Mouse (Mus musculus) frontal cortex, postnatal 14 days (tissue): ENCODE results near the gene Il17ra.

ENCODE experiments used
- DNase-seq, 2 experiments: peaks; one replicate each; pipeline ENCODE4 v3.0.0; 2022; ENCODE audit warnings: low spot score in 2 of 2

Gene Il17ra

GRCm38 (mm10) chr6:120509975-120510374, 46.9 kb downstream of the Il17ra start:
- DNase-seq: no peak

GRCm38 (mm10) chr6:120510425-120510824, 47.4 kb downstream of the Il17ra start:
- no peak for DNase-seq

- DNase-seq: no peak
Observed at GRCm38 (mm10) chr6:120511212-120511611, 48.2 kb downstream of the Il17ra start.

DNA sequence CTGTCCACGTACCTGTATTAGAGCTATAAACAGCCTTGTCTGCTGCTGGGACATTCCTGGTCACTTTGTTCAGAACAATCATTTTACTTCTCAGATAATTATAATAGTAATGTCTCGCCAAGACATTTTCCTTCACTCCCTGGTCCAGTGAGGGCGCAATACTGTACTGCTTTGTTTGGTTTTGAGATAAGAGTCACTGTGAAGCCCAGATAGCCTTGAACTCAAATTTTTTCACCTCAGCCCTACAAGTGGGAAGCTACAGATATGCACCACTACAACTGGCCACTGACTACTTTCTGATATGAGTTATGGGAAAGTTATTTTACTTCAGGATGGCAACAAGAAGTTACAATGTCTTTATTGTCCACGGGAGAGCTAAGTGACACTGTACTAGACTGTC, 53.4 kb downstream of the Il17ra start:
- no peak for DNase-seq

DNA sequence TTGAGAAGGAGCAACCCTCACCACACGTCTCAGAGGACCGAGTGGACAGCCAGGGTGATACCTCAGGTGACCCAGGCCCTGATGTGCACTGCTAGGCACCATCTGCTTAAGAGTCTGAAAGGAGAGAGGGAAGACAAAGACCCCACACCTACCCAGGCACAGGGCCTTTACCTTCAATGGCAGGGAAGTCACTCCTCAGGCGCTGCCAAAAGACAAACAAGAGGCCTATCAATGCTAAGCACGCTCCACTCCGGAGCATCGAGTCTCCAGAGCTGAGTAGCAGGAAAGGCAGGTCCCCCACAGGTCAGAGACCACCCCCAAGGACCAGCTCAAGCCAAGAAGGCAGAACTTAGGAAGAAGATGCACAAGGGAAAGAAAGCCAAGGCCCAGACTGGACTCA, 53.8 kb downstream of the Il17ra start:
- DNase-seq: no peak

DNA sequence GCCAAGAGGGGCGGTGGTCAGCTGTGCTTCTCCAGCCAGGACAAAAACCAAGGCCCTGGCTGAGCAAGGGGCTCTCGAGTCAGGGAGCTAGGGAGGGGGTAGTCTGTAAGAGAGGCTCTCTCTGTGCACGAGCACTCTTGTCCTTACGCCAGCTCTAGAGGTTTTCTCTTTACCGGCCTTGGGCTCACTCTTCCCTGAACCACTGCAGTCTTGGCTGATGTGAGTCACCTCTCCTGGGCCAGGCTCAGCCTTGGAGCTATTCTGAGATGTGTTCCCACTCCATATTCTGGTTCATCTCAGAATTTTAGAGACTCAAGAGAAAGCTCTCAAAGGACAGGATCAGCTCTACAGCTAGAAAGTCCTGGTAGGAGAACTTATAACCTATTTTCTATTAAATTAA, 54.3 kb downstream of the Il17ra start:
- DNase-seq: no peak

DNA sequence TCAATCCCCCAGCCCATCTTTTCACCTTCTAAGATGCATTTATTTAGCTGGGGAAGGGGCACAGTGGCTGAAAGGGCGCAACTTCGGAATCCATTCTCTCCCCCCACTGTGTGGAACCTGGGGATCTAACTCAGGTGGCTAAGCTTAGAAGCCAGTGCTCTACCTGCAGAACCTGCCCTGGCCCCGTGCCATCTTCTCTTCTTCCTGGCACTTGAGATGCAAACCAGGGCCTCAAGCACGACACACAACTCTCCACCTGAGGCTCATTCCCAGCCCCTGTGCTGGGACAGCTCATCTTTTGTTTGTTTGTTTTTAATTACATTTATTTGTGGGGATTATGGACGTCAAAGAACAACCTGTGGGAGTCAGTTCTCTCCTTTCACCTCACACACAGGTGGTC, 56.6 kb downstream of the Il17ra start:
- DNase-seq: no peak

DNA sequence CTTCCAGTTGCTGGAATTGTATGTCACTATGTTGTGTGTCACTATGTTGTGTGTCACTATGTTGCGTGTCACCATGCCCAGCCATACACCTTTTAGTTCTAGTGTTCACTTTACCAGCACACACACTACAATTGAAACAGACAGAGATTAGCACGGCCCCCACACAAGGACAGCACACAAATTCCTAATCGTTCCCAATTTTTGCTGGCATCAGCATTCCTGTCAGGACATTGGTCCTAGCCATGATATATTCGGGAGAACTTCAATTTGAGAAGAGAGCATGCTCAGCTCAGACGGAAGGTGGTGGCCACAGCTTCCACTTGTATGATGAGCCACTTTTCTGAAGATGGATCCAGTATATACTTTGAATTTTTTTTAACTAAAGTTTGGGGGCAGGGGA, 61.7 kb downstream of the Il17ra start:
- DNase-seq: no peak

GRCm38 (mm10) chr6:120529123-120529522, 66.1 kb downstream of the Il17ra start:
- DNase-seq: no peak

DNA sequence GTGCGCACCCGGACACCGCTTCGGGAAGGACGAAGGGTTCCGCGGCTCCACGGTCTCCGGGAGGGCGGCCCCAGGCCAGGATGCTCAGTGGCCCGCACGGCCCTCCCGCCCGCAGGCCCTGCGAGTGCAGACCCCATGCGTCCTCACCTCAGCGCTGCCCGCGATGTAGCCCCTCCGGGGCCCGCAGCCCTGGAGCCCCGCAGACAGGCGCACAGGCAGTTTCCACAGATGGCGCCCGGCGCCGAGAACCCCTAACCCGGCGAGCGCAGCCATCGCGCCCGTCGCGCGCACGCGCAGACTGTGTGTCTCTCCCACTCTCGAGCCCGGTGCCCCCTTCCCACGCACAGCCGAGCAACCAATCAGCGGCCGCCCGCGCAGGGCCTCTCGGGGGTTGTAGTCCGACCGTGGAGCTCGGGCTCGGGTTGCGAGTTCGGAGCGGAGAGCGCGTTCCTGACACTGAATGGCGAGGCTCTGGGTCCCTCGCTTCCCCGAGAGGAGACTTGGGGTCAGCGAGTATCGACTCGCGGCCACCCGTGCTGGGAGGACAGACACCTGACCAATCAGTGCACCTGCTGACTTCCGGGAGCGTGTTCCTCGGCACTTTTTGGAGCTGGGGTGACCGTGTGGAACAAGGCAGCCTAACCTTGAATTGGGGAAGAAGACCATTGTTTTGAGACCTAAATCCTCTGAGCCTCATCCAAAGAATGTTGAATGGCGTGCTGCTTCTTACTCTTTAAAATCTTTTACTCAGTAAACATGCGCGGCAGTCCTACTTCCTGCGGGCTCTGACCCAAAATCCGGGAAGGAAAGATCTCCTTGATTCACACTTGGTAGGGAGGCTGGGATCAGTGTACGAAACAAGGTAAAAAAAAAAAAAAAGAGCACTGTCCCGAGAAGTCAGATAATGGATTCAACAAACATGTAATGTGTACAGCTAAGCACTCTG, 68.2 kb downstream of the Il17ra start, which contains the start of gene Hdhd5:
TSS of gene Hdhd5 (minus strand) at position 300 of the 946 bp plus-strand sequence.
- peak; percentile 86 to 90 for DNase-seq

- DNase-seq: no peak
Observed at GRCm38 (mm10) chr6:120532594-120532993, 69.5 kb downstream of the Il17ra start.

GRCm38 (mm10) chr6:120536337-120536736, 73.3 kb downstream of the Il17ra start:
- DNase-seq: no peak
